Mouse (Mus musculus) kidney, embryonic 15.5 days (tissue): ENCODE data around the gene Ush1c. TPM values are rescaled to one million over a fixed set of nuclear protein-coding genes. Genes with fewer than 3 reads are reported as not detected.
"Not testable (repeated sequence)": the region's sequence is repeated elsewhere in the genome, so short reads cannot be mapped to it uniquely, and the experiment has no call there.

ENCODE experiments used
- ATAC-seq: fragments of 200-750 bp; cut with Nextera tagmentation; replicated peaks from 2 replicates; pipeline ENCODE4 v1.8.0; 2017; ENCODE audit warnings: moderate TSS enrichment; ENCODE audit not compliant: low FRiP score
- H3K27ac ChIP-seq: fragments of 300-500 bp; sonication (generic); 2 replicates; pipeline ENCODE4 v1.5.1; 2015; ENCODE audit warnings: mild to moderate bottlenecking, inconsistent platforms
- H3K27me3 ChIP-seq: fragments of 300-500 bp; sonication (generic); 2 replicates; pipeline ENCODE4 v1.6.1; 2015; ENCODE audit warnings: inconsistent platforms
- H3K36me3 ChIP-seq: fragments of 300-500 bp; sonication (generic); 2 replicates; pipeline ENCODE4 v1.6.1; 2015; ENCODE audit warnings: inconsistent platforms
- H3K4me1 ChIP-seq: fragments of 300-500 bp; sonication (generic); 2 replicates; pipeline ENCODE4 v1.6.1; 2015; ENCODE audit warnings: inconsistent platforms
- H3K4me2 ChIP-seq: fragments of 300-500 bp; sonication (generic); 2 replicates; pipeline ENCODE4 v1.6.1; 2015; ENCODE audit warnings: moderate library complexity, mild to moderate bottlenecking, inconsistent platforms
- H3K4me3 ChIP-seq: fragments of 300-500 bp; sonication (generic); replicated peaks from 2 replicates; pipeline ENCODE4 v1.5.1; 2015; ENCODE audit warnings: mild to moderate bottlenecking, inconsistent platforms
- H3K9ac ChIP-seq: fragments of 300-500 bp; sonication (generic); 2 replicates; pipeline ENCODE4 v1.6.1; 2015; ENCODE audit warnings: mild to moderate bottlenecking, inconsistent platforms
- H3K9me3 ChIP-seq: fragments of 300-500 bp; sonication (generic); replicated peaks from 2 replicates; pipeline ENCODE4 v1.6.1; 2016; ENCODE audit warnings: inconsistent platforms
- WGBS: fragments of 180-500 bp; shearing (Covaris S2); methylation state at CpG from one replicate; pipeline ENCODE4 v1.1.7; 2015; ENCODE audit warnings: mixed read lengths; 5-methylcytosine and 5-hydroxymethylcytosine counted together
- polyA plus RNA-seq: library from polyadenylated mRNA; unstranded; fragments of >200 nt; fragmentation: Nextera tagmentation; extraction: Ambion mirVana; gene quantifications from 2 replicates; pipeline ENCODE4 v1.2.1, GENCODE M21; 2015

Gene Ush1c
- polyA plus RNA-seq, 1 experiment from 2014 or later: 13.8 TPM

DNA sequence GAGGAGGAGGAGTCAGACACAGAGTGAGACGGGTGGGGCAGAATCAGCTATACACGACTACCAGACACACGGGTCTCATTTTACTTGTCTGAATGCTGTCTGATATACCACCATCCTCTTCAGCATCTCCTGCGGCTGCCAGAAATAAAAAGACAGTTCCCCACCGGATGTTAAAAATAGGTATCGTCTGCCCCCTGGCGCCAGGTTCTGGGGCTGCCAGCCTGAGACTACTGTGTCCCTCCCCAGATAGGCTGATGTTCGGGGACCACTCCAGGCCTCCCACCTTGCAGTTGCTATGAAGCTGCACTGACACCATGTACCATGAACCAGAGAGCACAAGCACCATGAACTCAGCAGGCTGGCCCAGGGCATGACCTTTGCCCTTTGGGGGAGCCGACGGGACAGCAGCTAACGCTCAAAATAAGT lies 34.2 kb downstream of the Ush1c start:
- Histone ChIP-seq H3K9ac (no peak overlapping the region), H3K4me2 (no peak overlapping the region), H3K36me3 (no peaks in the 10 kb centered on the region), H3K4me3 (no peak overlapping the region), H3K27me3 (0 out of 2 replicates have a peak, but pooled peaks cover 3% of the 10 kb centered on the region), H3K9me3 (no peaks in the 10 kb centered on the region), H3K4me1 (peaks cover 5% of the 10 kb centered on the region; the same call in 1 of the 2 replicates), H3K27ac (no peak overlapping the region)
- ATAC-seq: no peak
- 30% methylated on average over 11 of the region's 11 CpGs for WGBS

DNA sequence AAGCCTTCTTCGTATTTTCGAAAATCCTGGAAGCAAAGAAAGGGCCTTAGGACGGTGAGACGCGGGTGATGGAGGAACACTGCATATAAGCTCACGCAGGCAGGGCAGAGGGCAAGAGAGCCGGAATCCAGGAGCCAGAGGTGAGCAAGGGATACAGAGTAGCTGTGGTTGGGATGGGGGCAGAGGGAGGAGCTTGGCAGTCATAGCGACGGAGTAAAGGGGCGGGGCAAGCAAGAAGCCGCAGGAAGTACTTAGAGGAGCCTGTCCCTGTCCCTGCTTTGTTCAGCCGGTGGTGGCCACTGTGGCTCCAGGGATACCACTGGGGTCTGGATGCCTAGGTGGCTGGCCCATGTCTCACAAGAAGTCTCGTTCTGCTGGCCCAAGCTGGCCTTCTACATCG lies 36.7 kb downstream of the Ush1c start:
- 17% methylated on average over 14 of the region's 14 CpGs for WGBS
- peak; percentile 41; the same call in 1 of the 2 replicates for ATAC-seq
- Histone ChIP-seq H3K27ac (no peak overlapping the region), H3K9ac (no peak overlapping the region), H3K9me3 (no peaks in the 10 kb centered on the region), H3K36me3 (no peaks in the 10 kb centered on the region), H3K4me2 (peak overlapping the region; percentile 21; the same call in 1 of the 2 replicates), H3K27me3 (peaks cover 3% of the 10 kb centered on the region; the same call in 1 of the 2 replicates), H3K4me3 (no peak overlapping the region), H3K4me1 (peaks cover 5% of the 10 kb centered on the region; the same call in 1 of the 2 replicates)

- ATAC-seq: no peak
- Histone ChIP-seq H3K9ac (no peak overlapping the region), H3K27ac (no peak overlapping the region), H3K36me3 (no peaks in the 10 kb centered on the region), H3K4me2 (no peak overlapping the region), H3K4me3 (no peak overlapping the region), H3K9me3 (no peaks in the 10 kb centered on the region), H3K27me3 (peaks cover 3% of the 10 kb centered on the region; the same call in 1 of the 2 replicates), H3K4me1 (peaks cover 5% of the 10 kb centered on the region; the same call in 1 of the 2 replicates)
- 66% methylated on average over 6 of the region's 6 CpGs for WGBS
Measured at GRCm38 (mm10) chr7:46200021-46200420, 38.3 kb downstream of the Ush1c start.

- H3K27ac ChIP-seq: no peak overlapping the region
- H3K36me3 ChIP-seq: no peaks in the 10 kb centered on the region
- 75% methylated on average over 5 of the region's 5 CpGs for WGBS
- H3K4me3 ChIP-seq: no peak overlapping the region
- ATAC-seq: no peak
- no peaks in the 10 kb centered on the region for H3K4me1 ChIP-seq
- H3K27me3 ChIP-seq: no peaks in the 10 kb centered on the region; the same call in 1 of the 2 replicates
- H3K9ac ChIP-seq: no peak overlapping the region
- no peaks in the 10 kb centered on the region for H3K9me3 ChIP-seq
- H3K4me2 ChIP-seq: no peak overlapping the region
Measured at GRCm38 (mm10) chr7:46195356-46195755, 42.9 kb downstream of the Ush1c start.

DNA sequence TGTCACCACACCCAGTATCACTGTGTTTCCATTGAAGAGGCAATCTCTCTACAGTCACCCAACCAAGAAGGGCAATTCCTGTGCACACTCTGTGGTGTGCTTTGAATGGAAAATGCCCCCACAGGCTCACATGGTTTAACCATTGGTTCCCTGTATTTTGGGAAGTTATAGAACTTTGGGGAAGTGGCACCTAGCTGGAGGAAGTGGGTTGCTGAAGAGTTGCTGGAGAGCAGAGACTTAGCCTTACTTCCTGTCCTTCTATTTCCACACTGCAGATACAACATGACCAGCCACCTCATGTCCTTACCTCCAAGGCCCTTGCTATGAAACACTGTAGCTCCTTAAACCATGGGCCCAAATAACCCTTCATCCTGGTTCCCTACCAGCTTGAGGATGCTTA lies 54.1 kb downstream of the Ush1c start:
- Histone ChIP-seq H3K9me3 (no peaks in the 10 kb centered on the region), H3K4me1 (peaks cover 10% of the 10 kb centered on the region), H3K27ac (no peak overlapping the region), H3K36me3 (no peaks in the 10 kb centered on the region), H3K4me2 (no peak overlapping the region), H3K4me3 (no peak overlapping the region), H3K9ac (no peak overlapping the region), H3K27me3 (peaks cover 34% of the 10 kb centered on the region)
- no peak for ATAC-seq

DNA sequence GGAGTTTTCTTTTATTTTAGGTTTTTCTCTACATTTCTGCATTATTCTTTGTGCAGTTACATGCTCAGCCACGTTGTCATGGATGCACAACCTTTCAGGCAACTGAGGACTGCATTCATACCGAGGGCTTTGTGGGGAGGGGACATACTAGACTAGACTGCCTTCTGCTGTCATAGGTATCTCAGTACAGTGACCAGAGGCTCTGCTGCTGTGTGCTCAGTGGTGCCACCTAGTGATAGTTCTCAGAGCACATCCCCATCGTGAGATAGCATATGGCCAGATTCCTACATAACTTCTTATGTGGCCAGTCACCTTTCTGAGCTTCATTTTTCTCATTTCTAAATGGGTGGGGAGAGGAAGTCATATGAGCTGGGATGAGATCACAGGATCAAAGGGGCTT lies 56.7 kb downstream of the Ush1c start:
- Histone ChIP-seq H3K27ac (no peak overlapping the region), H3K36me3 (no peaks in the 10 kb centered on the region), H3K4me2 (no peak overlapping the region), H3K9me3 (no peaks in the 10 kb centered on the region), H3K4me1 (peaks cover 13% of the 10 kb centered on the region), H3K27me3 (peaks cover 61% of the 10 kb centered on the region), H3K9ac (no peak overlapping the region), H3K4me3 (no peak overlapping the region)
- ATAC-seq: no peak
- WGBS: 6% methylated on average over 3 of the region's 3 CpGs

DNA sequence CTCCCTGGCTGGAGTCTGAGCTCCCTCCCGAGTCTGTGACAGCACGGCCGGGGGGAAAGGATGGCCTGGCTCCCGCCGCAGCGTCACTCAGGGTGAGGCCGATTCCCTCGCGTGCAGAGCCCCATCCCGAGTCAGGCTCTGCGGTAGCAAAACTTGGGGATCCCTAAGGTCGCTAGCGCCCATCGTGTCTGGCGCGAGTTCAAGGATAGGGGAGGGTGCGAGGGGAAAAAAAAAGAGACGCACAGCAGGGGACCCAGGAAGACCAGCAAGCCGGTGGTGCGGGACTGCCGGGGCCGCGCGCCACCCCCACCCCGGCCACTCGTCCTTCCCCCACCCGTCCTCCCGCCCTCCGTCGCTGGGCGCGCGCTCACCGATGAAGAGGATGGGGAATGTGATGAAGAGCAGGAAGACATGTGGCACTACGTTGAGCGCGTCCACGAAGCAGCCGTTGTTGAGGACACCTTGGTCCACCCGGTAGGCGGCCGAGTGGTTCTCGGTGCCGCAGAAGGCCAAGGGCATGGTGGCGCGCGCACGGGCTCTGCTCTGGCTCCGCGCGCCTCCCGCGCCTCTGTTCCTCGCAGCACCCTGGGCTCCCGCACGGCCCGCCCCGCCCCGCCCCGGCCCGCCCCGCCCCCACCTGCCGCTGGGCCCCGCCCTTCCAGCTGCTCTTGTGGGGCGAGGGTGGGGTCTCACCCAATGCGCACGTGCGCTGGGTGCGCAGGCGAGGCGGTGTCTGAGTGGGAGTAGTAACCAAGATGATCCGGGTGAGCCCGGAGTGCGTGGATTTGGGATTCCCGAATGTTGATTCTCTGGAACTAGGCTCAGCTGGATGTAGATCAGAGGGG lies 58.6 kb downstream of the Ush1c start, which contains the start of gene Abcc8:
Gene Abcc8 (minus strand): TSS at position 603 of the 845 bp plus-strand sequence.
- no peak within 1 kb of the TSS for H3K27ac ChIP-seq
- no peaks in the 10 kb centered on the region for H3K9me3 ChIP-seq
- H3K36me3 ChIP-seq: no peaks in the 10 kb centered on the region
- H3K9ac ChIP-seq: peak within 1 kb of the TSS; percentile 24; the same call in 1 of the 2 replicates
- peaks cover 64% of the 10 kb centered on the region for H3K27me3 ChIP-seq
- peaks cover 13% of the 10 kb centered on the region for H3K4me1 ChIP-seq
- peak within 1 kb of the TSS; percentile 85 for H3K4me2 ChIP-seq
- ATAC-seq: no peak; the same call in 1 of the 2 replicates
- H3K4me3 ChIP-seq: peak within 1 kb of the TSS; percentile 46
- whole genome bisulfite sequencing: under 1% methylated on average over 75 of the region's 75 CpGs

- not testable (repeated sequence) for H3K4me2 ChIP-seq, H3K9ac ChIP-seq, H3K27me3 ChIP-seq, H3K4me1 ChIP-seq, H3K4me3 ChIP-seq, H3K9me3 ChIP-seq, ATAC-seq, H3K36me3 ChIP-seq, H3K27ac ChIP-seq
- WGBS: 82% methylated on average over 1 of the region's 1 CpGs
Measured at GRCm38 (mm10) chr7:46168980-46169379, 69.3 kb downstream of the Ush1c start.

DNA sequence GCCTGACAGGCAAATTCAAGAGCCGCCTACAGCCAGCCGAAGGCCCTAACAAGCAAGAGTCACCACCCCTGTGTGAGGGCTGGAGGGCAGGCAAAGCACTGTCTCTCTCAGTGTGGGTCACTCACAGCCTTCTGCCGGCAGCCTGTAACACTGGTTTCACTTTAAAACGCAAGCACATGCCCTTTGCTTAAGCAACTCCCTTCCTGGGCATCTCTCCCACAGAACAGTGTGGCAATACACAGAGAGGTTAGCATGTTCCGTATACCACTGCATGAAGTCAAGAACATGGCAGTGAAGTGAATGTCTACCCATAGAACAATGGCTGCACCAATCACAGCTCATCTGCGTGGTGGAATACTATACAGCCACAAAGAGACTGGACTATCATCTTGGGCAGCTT lies 69.9 kb downstream of the Ush1c start:
- Histone ChIP-seq H3K9ac (no peak overlapping the region), H3K4me2 (no peak overlapping the region), H3K36me3 (no peaks in the 10 kb centered on the region), H3K27ac (no peak overlapping the region), H3K27me3 (no peaks in the 10 kb centered on the region), H3K4me1 (no peaks in the 10 kb centered on the region; the same call in 1 of the 2 replicates), H3K9me3 (no peaks in the 10 kb centered on the region), H3K4me3 (no peak overlapping the region)
- WGBS: 93% methylated on average over 6 of the region's 6 CpGs
- no peak for ATAC-seq

DNA sequence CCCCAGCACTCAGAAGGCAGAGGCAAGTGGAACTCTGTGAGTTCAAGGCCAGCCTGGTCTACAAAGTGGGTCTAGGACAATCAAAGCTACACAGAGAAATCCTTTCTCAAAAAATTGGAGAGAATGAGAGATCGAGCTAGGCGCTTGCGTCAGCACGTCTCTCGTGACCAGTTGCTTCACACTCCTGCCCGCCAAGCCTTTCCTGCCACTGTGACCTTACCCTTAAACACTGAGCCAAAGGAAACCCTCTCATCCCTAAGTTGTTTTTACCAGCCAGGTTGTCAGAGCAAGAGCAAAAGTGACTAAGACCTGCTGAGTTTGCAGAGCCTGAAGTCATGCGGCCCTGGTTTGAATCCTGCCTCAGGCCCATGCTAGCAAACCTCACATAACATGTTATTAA lies 70.4 kb downstream of the Ush1c start:
- no peak for ATAC-seq
- 90% methylated on average over 7 of the region's 7 CpGs for WGBS
- Histone ChIP-seq H3K9me3 (no peaks in the 10 kb centered on the region), H3K4me3 (no peak overlapping the region), H3K27ac (no peak overlapping the region), H3K4me1 (no peaks in the 10 kb centered on the region; the same call in 1 of the 2 replicates), H3K27me3 (no peaks in the 10 kb centered on the region), H3K9ac (no peak overlapping the region), H3K36me3 (no peaks in the 10 kb centered on the region), H3K4me2 (no peak overlapping the region)

GRCm38 (mm10) chr7:46165876-46166275 lies 72.4 kb downstream of the Ush1c start:
- H3K4me3 ChIP-seq: no peak overlapping the region
- no peaks in the 10 kb centered on the region; the same call in 1 of the 2 replicates for H3K4me1 ChIP-seq
- no peak for ATAC-seq
- no peaks in the 10 kb centered on the region for H3K36me3 ChIP-seq
- no peak overlapping the region for H3K4me2 ChIP-seq
- WGBS: 90% methylated on average over 11 of the region's 11 CpGs
- no peak overlapping the region for H3K27ac ChIP-seq
- no peaks in the 10 kb centered on the region for H3K9me3 ChIP-seq
- peaks cover 3% of the 10 kb centered on the region; the same call in 1 of the 2 replicates for H3K27me3 ChIP-seq
- no peak overlapping the region for H3K9ac ChIP-seq

DNA sequence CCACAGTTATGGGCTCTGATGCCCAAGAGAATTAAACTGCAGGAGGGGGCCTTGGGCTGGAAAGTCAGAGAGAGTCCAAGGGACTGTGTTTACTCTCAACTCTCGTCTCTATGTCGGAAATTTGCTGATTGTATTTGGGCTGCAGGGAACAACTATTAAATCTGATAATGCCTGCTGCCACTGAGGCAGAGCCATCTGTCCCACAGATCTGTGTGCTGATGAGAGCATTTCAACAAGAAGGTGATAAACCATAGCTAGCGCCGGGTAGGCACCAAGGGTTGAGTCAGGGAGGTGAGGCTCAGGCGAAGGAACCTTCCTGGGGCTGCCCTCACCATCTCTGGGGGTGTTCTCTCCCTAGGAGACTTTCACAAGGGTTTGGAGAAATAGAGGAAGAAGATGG lies 75.6 kb downstream of the Ush1c start:
- H3K9ac ChIP-seq: no peak overlapping the region
- H3K27me3 ChIP-seq: peaks cover 6% of the 10 kb centered on the region; the same call in 1 of the 2 replicates
- no peaks in the 10 kb centered on the region for H3K36me3 ChIP-seq
- no peak overlapping the region for H3K4me2 ChIP-seq
- H3K4me3 ChIP-seq: no peak overlapping the region
- H3K9me3 ChIP-seq: no peaks in the 10 kb centered on the region
- H3K4me1 ChIP-seq: no peaks in the 10 kb centered on the region
- WGBS: 76% methylated on average over 5 of the region's 5 CpGs
- ATAC-seq: no peak
- H3K27ac ChIP-seq: no peak overlapping the region
